Mouse (Mus musculus) kidney, postnatal 14 days (tissue): ENCODE measurements at regions not wholly inside any gene's neighbourhood (a gene's known extent, or its start where the extent isn't known, plus 50 kb on each side); places are given as distances from the start of the nearest gene placed in this dataset.

Experiments
- DNase-seq: peaks from one replicate; pipeline ENCODE4 v3.0.0; 2022; ENCODE audit warnings: mixed read lengths

- DNase-seq, result no peak
Observed at GRCm38 (mm10) chr8:128065964-128066680, 292.3 kb upstream of the Nrp1 start.

- no peak for DNase-seq
Observed at GRCm38 (mm10) chr8:128069749-128070148, 288.7 kb upstream of the Nrp1 start.

GRCm38 (mm10) chr8:128075566-128075965 is 282.8 kb upstream of the Nrp1 start:
- no peak for DNase-seq

- DNase-seq, result no peak
Observed at GRCm38 (mm10) chr8:128076226-128076625, 282.2 kb upstream of the Nrp1 start.

- DNase-seq, result no peak
Observed at GRCm38 (mm10) chr8:128078740-128079139, 279.7 kb upstream of the Nrp1 start.

- DNase-seq, result no peak
Observed at GRCm38 (mm10) chr8:128085800-128086199, 272.6 kb upstream of the Nrp1 start.

GRCm38 (mm10) chr8:128087500-128087899 is 270.9 kb upstream of the Nrp1 start:
- no peak for DNase-seq

- DNase-seq, result peak; percentile 9
Observed at GRCm38 (mm10) chr8:128092826-128093225, 265.6 kb upstream of the Nrp1 start.

- no peak for DNase-seq
Observed at GRCm38 (mm10) chr8:128095451-128095850, 263.0 kb upstream of the Nrp1 start.

- no peak for DNase-seq
Observed at GRCm38 (mm10) chr8:128097601-128098000, 260.8 kb upstream of the Nrp1 start.

- DNase-seq, result no peak
Observed at GRCm38 (mm10) chr8:128103380-128103779, 255.0 kb upstream of the Nrp1 start.

GRCm38 (mm10) chr8:128106569-128106968 is 251.8 kb upstream of the Nrp1 start:
- DNase-seq, result no peak

- no peak for DNase-seq
Observed at GRCm38 (mm10) chr8:128107041-128107440, 251.4 kb upstream of the Nrp1 start.

- DNase-seq, result no peak
Observed at GRCm38 (mm10) chr8:128109036-128109435, 249.4 kb upstream of the Nrp1 start.

- no peak for DNase-seq
Observed at GRCm38 (mm10) chr8:128111132-128111531, 247.3 kb upstream of the Nrp1 start.

- peak; percentile 27 for DNase-seq
Observed at GRCm38 (mm10) chr8:128113116-128113515, 245.3 kb upstream of the Nrp1 start.

- DNase-seq, result no peak
Observed at GRCm38 (mm10) chr8:128141290-128141966, 217.0 kb upstream of the Nrp1 start.

- no peak for DNase-seq
Observed at GRCm38 (mm10) chr8:128148351-128148942, 210.0 kb upstream of the Nrp1 start.

GRCm38 (mm10) chr8:128155604-128156003 is 202.8 kb upstream of the Nrp1 start:
- DNase-seq, result no peak

GRCm38 (mm10) chr8:128156221-128156620 is 202.2 kb upstream of the Nrp1 start:
- DNase-seq, result no peak

GRCm38 (mm10) chr8:128162857-128163256 is 195.5 kb upstream of the Nrp1 start:
- no peak for DNase-seq

GRCm38 (mm10) chr8:128164976-128165375 is 193.4 kb upstream of the Nrp1 start:
- DNase-seq, result no peak

GRCm38 (mm10) chr8:128165591-128165990 is 192.8 kb upstream of the Nrp1 start:
- no peak for DNase-seq

- DNase-seq, result no peak
Observed at GRCm38 (mm10) chr8:128166097-128166496, 192.3 kb upstream of the Nrp1 start.
